Mouse (Mus musculus): ENCODE results near the gene Foxs1. TPM values are rescaled to one million over a fixed set of nuclear protein-coding genes. Genes with fewer than 3 reads are reported as not detected.

Foxs1 gene
- polyA plus RNA-seq, 1 experiment = 6.4 TPM

DNA sequence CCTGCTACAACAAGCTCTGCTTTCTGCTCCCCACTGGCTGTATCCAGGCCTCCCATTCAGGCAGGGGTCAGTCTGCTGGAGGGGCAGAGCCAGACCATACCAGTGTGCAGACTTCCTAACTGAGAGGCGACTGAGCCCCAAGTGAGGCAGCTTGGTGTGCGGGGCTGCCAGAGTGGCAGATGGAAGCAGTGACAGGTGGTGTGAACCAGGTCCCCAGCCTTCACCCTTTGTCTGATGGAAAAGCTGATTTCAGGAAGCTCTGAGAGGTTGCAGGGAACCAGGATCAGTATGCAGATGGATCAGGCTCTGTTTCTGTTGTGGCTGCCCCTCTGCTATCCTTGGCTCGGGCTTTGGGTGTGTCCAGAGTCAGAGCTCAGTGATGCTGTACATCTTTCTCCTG lies 9.4 kb downstream of the Foxs1 start:
- Histone ChIP-seq H3K4me3 (ENCODE audit: insufficient read depth, low read depth, low read length) (no peak overlapping the region), H3K4me1 (ENCODE audit: control insufficient read depth, insufficient read depth, low read length) (0 out of 2 replicates have a peak, but pooled peaks cover 5% of the 10 kb centered on the region), H3K36me3 (ENCODE audit: control insufficient read depth, insufficient read depth, low read length) (no peaks in the 10 kb centered on the region), H3K27me3 (replicated peaks; ENCODE audit: control insufficient read depth, insufficient read depth, low read length) (no peaks in the 10 kb centered on the region), H3K27ac (ENCODE audit: insufficient read depth, low read depth, low read length) (no peak overlapping the region)
- TF ChIP-seq CTCF (conservative IDR thresholded peaks at IDR 0.05; ENCODE audit: insufficient read depth, insufficient read length, low read depth, low read length) (no peak), POLR2A (IDR thresholded peaks at IDR 0.05; ENCODE audit: low read depth, low read length) (no peak)
- no peak for DNase-seq
- 78% methylated on average over 3 of the region's 3 CpGs for WGBS

DNA sequence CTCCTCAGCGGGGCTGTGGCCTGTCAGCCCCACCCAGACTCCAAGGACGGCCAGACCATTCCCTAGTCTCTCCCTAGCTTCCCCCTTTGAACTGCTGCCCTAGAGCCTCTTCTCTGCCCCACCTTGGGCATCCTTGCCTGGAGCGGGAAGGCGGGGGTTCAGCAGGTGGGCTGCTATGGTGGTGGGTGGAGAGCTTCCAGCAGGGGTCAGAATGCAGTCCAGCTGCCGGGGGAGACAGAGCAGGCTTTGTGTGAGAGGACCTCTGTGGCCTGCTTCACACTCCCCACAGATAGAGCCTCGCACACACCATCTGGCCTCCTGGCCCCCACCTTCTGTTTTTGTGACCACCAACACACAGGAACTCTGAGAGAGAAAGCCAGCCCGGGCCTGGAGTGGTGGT lies 10.6 kb downstream of the Foxs1 start:
- Histone ChIP-seq H3K36me3 (ENCODE audit: control insufficient read depth, insufficient read depth, low read length) (no peaks in the 10 kb centered on the region), H3K27me3 (replicated peaks; ENCODE audit: control insufficient read depth, insufficient read depth, low read length) (no peaks in the 10 kb centered on the region), H3K27ac (ENCODE audit: insufficient read depth, low read depth, low read length) (no peak overlapping the region), H3K4me3 (ENCODE audit: insufficient read depth, low read depth, low read length) (no peak overlapping the region), H3K4me1 (ENCODE audit: control insufficient read depth, insufficient read depth, low read length) (0 out of 2 replicates have a peak, but pooled peaks cover 5% of the 10 kb centered on the region)
- 55% methylated on average over 7 of the region's 7 CpGs for WGBS
- no peak for DNase-seq
- TF ChIP-seq POLR2A (IDR thresholded peaks at IDR 0.05; ENCODE audit: low read depth, low read length) (no peak), CTCF (conservative IDR thresholded peaks at IDR 0.05; ENCODE audit: insufficient read depth, insufficient read length, low read depth, low read length) (no peak)

DNA sequence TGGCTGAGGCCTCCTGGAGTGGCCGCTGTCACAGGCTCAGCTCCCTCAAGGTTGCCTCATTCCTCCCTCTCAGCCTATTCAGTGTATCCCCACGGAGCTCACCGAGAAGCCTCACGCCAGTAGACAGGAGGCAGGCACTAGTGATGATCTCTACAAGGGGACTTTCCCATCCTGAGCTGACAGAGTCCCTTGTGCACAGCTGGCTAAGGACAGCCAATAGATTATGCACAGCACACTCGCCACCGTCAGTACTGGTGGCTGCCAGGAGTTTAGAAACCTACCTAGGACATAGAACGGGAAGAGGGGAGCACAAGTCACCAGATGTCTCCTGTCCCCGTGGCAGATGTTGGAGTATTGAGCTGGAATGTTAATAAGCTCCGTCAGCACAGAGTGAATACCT lies 15.3 kb downstream of the Foxs1 start:
- Histone ChIP-seq H3K36me3 (ENCODE audit: control insufficient read depth, insufficient read depth, low read length) (no peaks in the 10 kb centered on the region), H3K4me1 (ENCODE audit: control insufficient read depth, insufficient read depth, low read length) (no peaks in the 10 kb centered on the region), H3K27me3 (replicated peaks; ENCODE audit: control insufficient read depth, insufficient read depth, low read length) (no peaks in the 10 kb centered on the region), H3K4me3 (ENCODE audit: insufficient read depth, low read depth, low read length) (no peak overlapping the region), H3K27ac (ENCODE audit: insufficient read depth, low read depth, low read length) (no peak overlapping the region)
- DNase-seq = no peak
- TF ChIP-seq CTCF (conservative IDR thresholded peaks at IDR 0.05; ENCODE audit: insufficient read depth, insufficient read length, low read depth, low read length) = no peak
- no peak for TF ChIP-seq POLR2A (IDR thresholded peaks at IDR 0.05; ENCODE audit: low read depth, low read length)
- 48% methylated on average over 9 of the region's 9 CpGs for whole genome bisulfite sequencing

DNA sequence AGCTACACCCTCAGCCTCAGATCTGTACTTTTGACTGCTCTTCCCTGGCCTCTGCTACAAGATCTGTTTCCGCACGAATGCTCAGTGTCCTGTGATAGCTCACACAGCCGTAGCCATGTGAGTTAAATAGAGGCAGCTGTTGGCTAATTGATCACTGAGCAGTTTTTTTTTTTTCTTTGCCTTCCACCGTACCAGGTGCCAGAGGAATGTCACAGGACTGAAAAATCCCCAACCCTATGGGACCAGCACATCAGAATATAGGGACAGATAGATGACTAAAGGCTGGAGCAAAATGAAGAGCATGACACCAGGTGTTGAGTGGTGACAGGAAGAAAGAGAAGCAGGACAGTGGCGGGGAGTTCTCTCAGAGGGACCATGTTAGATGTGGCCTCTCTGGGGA lies 16.9 kb downstream of the Foxs1 start:
- H3K27ac ChIP-seq (ENCODE audit: insufficient read depth, low read depth, low read length) = no peak overlapping the region
- 51% methylated on average over 5 of the region's 5 CpGs for WGBS
- no peak overlapping the region for H3K4me3 ChIP-seq (ENCODE audit: insufficient read depth, low read depth, low read length)
- no peaks in the 10 kb centered on the region for H3K27me3 ChIP-seq (replicated peaks; ENCODE audit: control insufficient read depth, insufficient read depth, low read length)
- H3K4me1 ChIP-seq (ENCODE audit: control insufficient read depth, insufficient read depth, low read length) = no peaks in the 10 kb centered on the region
- no peak for DNase-seq
- no peaks in the 10 kb centered on the region for H3K36me3 ChIP-seq (ENCODE audit: control insufficient read depth, insufficient read depth, low read length)
- TF ChIP-seq POLR2A (IDR thresholded peaks at IDR 0.05; ENCODE audit: low read depth, low read length) = no peak
- TF ChIP-seq CTCF (conservative IDR thresholded peaks at IDR 0.05; ENCODE audit: insufficient read depth, insufficient read length, low read depth, low read length) = no peak

DNA sequence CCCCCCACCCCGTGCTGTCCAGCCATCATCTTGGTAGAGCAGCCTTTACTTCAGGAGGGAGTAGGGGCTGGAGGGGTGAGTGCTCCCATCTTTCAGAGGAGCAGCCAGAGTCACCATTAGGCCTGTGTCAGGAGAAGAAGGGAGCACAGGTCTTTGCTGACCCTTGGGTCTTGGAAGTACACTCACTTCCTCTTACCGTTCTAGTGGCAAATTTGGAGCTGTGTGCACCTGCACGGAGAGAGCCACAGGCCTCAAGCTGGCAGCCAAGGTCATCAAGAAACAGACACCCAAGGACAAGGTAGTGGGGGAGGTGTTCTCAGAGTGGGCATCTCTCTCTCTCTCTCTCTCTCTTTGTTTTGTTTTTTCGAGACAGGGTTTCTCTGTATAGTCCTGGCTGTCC lies 17.6 kb downstream of the Foxs1 start:
- TF ChIP-seq CTCF (conservative IDR thresholded peaks at IDR 0.05; ENCODE audit: insufficient read depth, insufficient read length, low read depth, low read length) (no peak), POLR2A (IDR thresholded peaks at IDR 0.05; ENCODE audit: low read depth, low read length) (no peak)
- Histone ChIP-seq H3K4me3 (ENCODE audit: insufficient read depth, low read depth, low read length) (no peak overlapping the region), H3K27me3 (replicated peaks; ENCODE audit: control insufficient read depth, insufficient read depth, low read length) (no peaks in the 10 kb centered on the region), H3K27ac (ENCODE audit: insufficient read depth, low read depth, low read length) (no peak overlapping the region), H3K36me3 (ENCODE audit: control insufficient read depth, insufficient read depth, low read length) (no peaks in the 10 kb centered on the region), H3K4me1 (ENCODE audit: control insufficient read depth, insufficient read depth, low read length) (no peaks in the 10 kb centered on the region)
- no peak for DNase-seq
- WGBS = 46% methylated on average over 4 of the region's 4 CpGs

DNA sequence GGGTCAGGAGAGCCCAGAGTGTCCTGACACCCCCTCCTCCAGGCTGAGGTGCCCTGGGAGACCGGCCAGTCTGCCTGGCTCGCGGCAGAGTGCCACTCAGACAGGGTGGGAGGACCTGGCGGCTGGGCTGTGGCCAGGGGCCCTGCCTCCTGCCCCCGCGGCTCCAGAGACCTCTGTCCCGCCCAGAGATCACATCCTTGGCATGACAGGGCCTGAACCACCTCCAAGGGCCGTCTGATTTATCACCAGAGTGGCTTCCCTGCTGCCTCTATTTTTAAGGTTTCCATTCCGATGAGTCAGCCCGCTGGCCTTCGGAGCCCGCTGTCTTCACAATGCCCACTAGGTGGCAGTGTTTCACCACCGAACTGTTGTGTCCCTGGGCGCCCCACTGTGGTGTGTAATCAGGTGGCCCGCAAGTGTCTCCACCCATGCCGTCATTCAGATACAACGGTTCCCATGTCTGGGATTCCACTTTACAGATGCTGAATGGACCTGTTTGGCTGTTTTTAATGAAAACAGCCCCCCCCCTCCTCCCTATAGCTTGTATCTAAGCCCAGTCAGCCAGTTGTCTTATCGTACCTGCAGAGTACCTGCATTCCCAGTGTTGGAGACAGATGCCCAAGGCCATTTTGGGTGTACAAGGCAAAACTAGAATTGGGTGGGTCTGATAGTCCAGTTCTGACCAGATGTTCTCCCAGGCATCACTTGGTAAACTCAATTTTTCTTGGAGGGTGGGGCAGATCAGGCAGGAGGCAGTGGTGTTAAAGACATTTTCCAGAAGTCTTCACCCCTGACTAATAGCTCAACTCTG lies 18.5 kb downstream of the Foxs1 start:
- H3K27ac ChIP-seq (ENCODE audit: insufficient read depth, low read depth, low read length) = no peak overlapping the region
- no peaks in the 10 kb centered on the region for H3K36me3 ChIP-seq (ENCODE audit: control insufficient read depth, insufficient read depth, low read length)
- no peaks in the 10 kb centered on the region for H3K4me1 ChIP-seq (ENCODE audit: control insufficient read depth, insufficient read depth, low read length)
- 1% methylated on average over 18 of the region's 18 CpGs for WGBS
- no peaks in the 10 kb centered on the region for H3K27me3 ChIP-seq (replicated peaks; ENCODE audit: control insufficient read depth, insufficient read depth, low read length)
- DNase-seq = peak; percentile 88
- no peak overlapping the region for H3K4me3 ChIP-seq (ENCODE audit: insufficient read depth, low read depth, low read length)
- TF ChIP-seq POLR2A (IDR thresholded peaks at IDR 0.05; ENCODE audit: low read depth, low read length) (no peak), CTCF (conservative IDR thresholded peaks at IDR 0.05; ENCODE audit: insufficient read depth, insufficient read length, low read depth, low read length) (peak; percentile 91)

DNA sequence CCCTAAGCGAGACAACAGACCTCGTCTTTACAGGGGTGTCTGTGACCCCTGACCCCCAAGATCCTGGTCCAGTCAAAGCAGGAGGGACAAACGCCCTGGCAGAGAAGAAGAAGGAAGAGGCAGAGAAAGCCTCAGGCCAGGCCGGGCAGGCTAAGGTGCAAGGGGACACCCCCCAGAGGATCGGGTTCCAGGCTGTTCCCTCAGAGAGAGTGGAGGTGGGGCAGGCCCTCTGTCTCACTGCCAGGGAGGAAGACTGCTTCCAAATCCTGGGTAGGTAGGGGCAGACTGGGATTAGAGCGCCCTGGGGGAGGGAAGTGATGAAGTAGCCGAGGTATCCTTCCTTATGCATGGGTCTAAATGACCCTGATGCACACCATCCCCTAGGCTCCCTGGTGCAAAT lies 19.5 kb downstream of the Foxs1 start:
- TF ChIP-seq CTCF (conservative IDR thresholded peaks at IDR 0.05; ENCODE audit: insufficient read depth, insufficient read length, low read depth, low read length) (no peak), POLR2A (IDR thresholded peaks at IDR 0.05; ENCODE audit: low read depth, low read length) (no peak)
- H3K27me3 ChIP-seq (replicated peaks; ENCODE audit: control insufficient read depth, insufficient read depth, low read length) = no peaks in the 10 kb centered on the region
- no peak for DNase-seq
- H3K4me1 ChIP-seq (ENCODE audit: control insufficient read depth, insufficient read depth, low read length) = no peaks in the 10 kb centered on the region
- no peak overlapping the region for H3K4me3 ChIP-seq (ENCODE audit: insufficient read depth, low read depth, low read length)
- WGBS = 30% methylated on average over 7 of the region's 7 CpGs
- no peak overlapping the region for H3K27ac ChIP-seq (ENCODE audit: insufficient read depth, low read depth, low read length)
- H3K36me3 ChIP-seq (ENCODE audit: control insufficient read depth, insufficient read depth, low read length) = no peaks in the 10 kb centered on the region

Measured in kidney, adult 2 months (tissue).